Mouse (Mus musculus): ENCODE data around the gene Rnf25. TPM values are rescaled to one million over a fixed set of nuclear protein-coding genes. Genes with fewer than 3 reads are reported as not detected.

Rnf25 gene
- total RNA-seq, 2 experiments from 2014 or later, result 24.5 to 33.1 TPM

Small RNA genes lying within 50 kb of the gene (microRNA-seq; reads per million reads assigned to microRNA genes)
- gene Gm25035, result not detected

Other genes with a start within 250 kb of the Rnf25 start
- under 1 TPM; 0.23 to 0.25 TPM for gene Catip, start 239.3 kb downstream of the Rnf25 start, total RNA-seq (2021)
- 1 to 10 TPM; 4.5 to 4.6 TPM for gene Slc11a1, start 226.2 kb downstream of the Rnf25 start, total RNA-seq (2021)
- 100 to 1,000 TPM; 109 to 135 TPM for gene Ctdsp1, start 209.9 kb downstream of the Rnf25 start, total RNA-seq (2021)
- gene Vil1, start 192.0 kb downstream of the Rnf25 start, total RNA-seq (2021), result under 1 TPM; 0.13 to 0.66 TPM
- 10 to 100 TPM; 30.0 to 30.2 TPM for gene Cnot9, start 95.3 kb downstream of the Rnf25 start, total RNA-seq (2021)
- gene Plcd4, start 58.5 kb downstream of the Rnf25 start, total RNA-seq (2021), result 10 to 100 TPM; 40.6 to 44.9 TPM
- 10 to 100 TPM; 19.7 to 20.5 TPM for gene Usp37, start 57.1 kb downstream of the Rnf25 start, total RNA-seq (2021)
- gene Zfp142, start 13.2 kb downstream of the Rnf25 start, total RNA-seq (2021), result 10 to 100 TPM; 12.5 to 14.3 TPM
- gene Bcs1l, start 13.1 kb downstream of the Rnf25 start, total RNA-seq (2021), result 10 to 100 TPM; 14.2 to 14.6 TPM
- 1 to 10 TPM; 2.8 to 3.0 TPM for gene Stk36, start within 50 bp of the Rnf25 start, total RNA-seq (2021)
- 10 to 100 TPM; 19.5 to 20.5 TPM for gene Ttll4, start 60.3 kb upstream of the Rnf25 start, total RNA-seq (2021)
- 1 to 10 TPM; 6.5 to 6.7 TPM for gene Cyp27a1, start 112.2 kb upstream of the Rnf25 start, total RNA-seq (2021)
- gene Prkag3, start 147.8 kb upstream of the Rnf25 start, total RNA-seq (2021), result 10 to 100 TPM; 26.1 to 29.4 TPM
- gene Wnt6, start 170.5 kb upstream of the Rnf25 start, total RNA-seq (2021), result 1 to 10 TPM; 1.1 to 1.8 TPM
- under 1 TPM; 0.13 to 0.27 TPM for gene Wnt10a, start 190.1 kb upstream of the Rnf25 start, total RNA-seq (2021)